Mouse (Mus musculus) MEL (cell line): ENCODE data around the gene Nup210l. TPM values are rescaled to one million over a fixed set of nuclear protein-coding genes. Genes with fewer than 3 reads are reported as not detected.
A peak's percentile ranks its signal among the peaks of the same experiment; 100 is the strongest.

Source experiments
- DNase-seq: peaks from one replicate; pipeline ENCODE4 v3.0.0; 2011; ENCODE audit warnings: low read depth, low spot score
- H3K27ac ChIP-seq: 2 replicates; pipeline ENCODE4 v1.5.1; 2012; ENCODE audit warnings: low read depth, mild to moderate bottlenecking, control low read depth, low read length, moderate library complexity; ENCODE audit not compliant: control insufficient read depth
- H3K27me3 ChIP-seq, 2 experiments: fragments of 150-350 bp in 1 of 2; sonication (generic) in 1 of 2; 2 replicates each; pipeline ENCODE4 v1.6.1; 2012; ENCODE audit warnings: low read length in 2 of 2, mild to moderate bottlenecking in 2 of 2, improper control_type of control experiment in 1 of 2, moderate library complexity in 1 of 2; ENCODE audit not compliant: insufficient read depth in 2 of 2, control insufficient read depth in 1 of 2
- H3K36me3 ChIP-seq, 2 experiments: 2 replicates each; pipeline ENCODE4 v1.6.1; 2012 to 2014; ENCODE audit warnings: low read length in 2 of 2, improper control_type of control experiment in 1 of 2, inconsistent platforms in 1 of 2, mild to moderate bottlenecking in 1 of 2; ENCODE audit not compliant: insufficient read depth in 2 of 2, control insufficient read depth in 1 of 2
- H3K4me1 ChIP-seq, 2 experiments: fragments of 150-350 bp in 1 of 2; sonication (generic) in 1 of 2; 2 replicates each; pipeline ENCODE4 v1.6.1; 2012; ENCODE audit warnings: low read length in 2 of 2, improper control_type of control experiment in 1 of 2, mild to moderate bottlenecking in 1 of 2; ENCODE audit not compliant: insufficient read depth in 2 of 2, control insufficient read depth in 1 of 2
- H3K4me3 ChIP-seq, 2 experiments: fragments of 150-350 bp in 1 of 2; sonication (generic) in 1 of 2; 2 replicates each; pipeline ENCODE4 v1.5.1; 2012; ENCODE audit warnings: low read depth in 2 of 2, low read length in 2 of 2, mild to moderate bottlenecking in 2 of 2, moderate library complexity in 2 of 2, control low read depth in 1 of 2, improper control_type of control experiment in 1 of 2; ENCODE audit not compliant: control insufficient read depth in 1 of 2, insufficient read depth in 1 of 2
- H3K79me2 ChIP-seq: 2 replicates; pipeline ENCODE4 v1.6.1; 2012; ENCODE audit warnings: mild to moderate bottlenecking, low read length, moderate library complexity; ENCODE audit not compliant: control insufficient read depth, poor library complexity, insufficient read depth
- H3K9ac ChIP-seq: 2 replicates; pipeline ENCODE4 v1.6.1; 2012; ENCODE audit warnings: low read depth, mild to moderate bottlenecking, control low read depth, low read length, moderate library complexity; ENCODE audit not compliant: control insufficient read depth, poor library complexity, severe bottlenecking
- H3K9me3 ChIP-seq: fragments of 150-350 bp; sonication (generic); replicated peaks from 2 replicates; pipeline ENCODE4 v1.6.1; 2012; ENCODE audit warnings: mild to moderate bottlenecking, low read length, improper control_type of control experiment, moderate library complexity; ENCODE audit not compliant: insufficient read depth
- BHLHE40 ChIP-seq: IDR thresholded peaks from 2 replicates; pipeline ENCODE4 v1.6.1; 2012; ENCODE audit warnings: low read depth, mild to moderate bottlenecking, inconsistent platforms, low read length, improper control_type of control experiment, borderline replicate concordance
- CHD2 ChIP-seq: IDR thresholded peaks from 2 replicates; pipeline ENCODE4 v1.6.1; 2011; ENCODE audit warnings: low read length, improper control_type of control experiment
- CTCF ChIP-seq, 3 experiments: IDR thresholded peaks in 2 of 3; conservative IDR thresholded peaks in 1 of 3; 2 replicates each; pipeline ENCODE4 v1.5.1; 2011 to 2012; ENCODE audit warnings: low read length in 3 of 3, low read depth in 2 of 3, mild to moderate bottlenecking in 2 of 3, improper control_type of control experiment in 1 of 3, inconsistent platforms in 1 of 3, mixed read lengths in 1 of 3, moderate library complexity in 1 of 3; ENCODE audit not compliant: control insufficient read depth in 1 of 3, insufficient read depth in 1 of 3, poor library complexity in 1 of 3, severe bottlenecking in 1 of 3
- E2F4 ChIP-seq: IDR thresholded peaks from 2 replicates; pipeline ENCODE4 v1.6.1; 2011; ENCODE audit warnings: low read depth, low read length, improper control_type of control experiment, borderline replicate concordance
- ELF1 ChIP-seq: IDR thresholded peaks from 2 replicates; pipeline ENCODE4 v1.6.1; 2014; ENCODE audit warnings: low read depth, mild to moderate bottlenecking, inconsistent platforms, low read length, improper control_type of control experiment, moderate library complexity
- EP300 ChIP-seq, 2 experiments: IDR thresholded peaks; 2 replicates each; pipeline ENCODE4 v1.6.1; 2011; ENCODE audit warnings: improper control_type of control experiment in 2 of 2, low read length in 2 of 2, low read depth in 1 of 2, mild to moderate bottlenecking in 1 of 2
- ETS1 ChIP-seq: IDR thresholded peaks from 2 replicates; pipeline ENCODE4 v1.6.1; 2012; ENCODE audit warnings: low read depth, mild to moderate bottlenecking, inconsistent platforms, low read length, improper control_type of control experiment, moderate library complexity
- GATA1 ChIP-seq: IDR thresholded peaks from 2 replicates; pipeline ENCODE4 v1.6.1; 2011; ENCODE audit warnings: low read depth, low read length, improper control_type of control experiment
- JUND ChIP-seq: IDR thresholded peaks from 2 replicates; pipeline ENCODE4 v1.6.1; 2011; ENCODE audit warnings: low read depth, mild to moderate bottlenecking, improper control_type of control experiment, low read length
- MAFK ChIP-seq: IDR thresholded peaks from 2 replicates; pipeline ENCODE4 v1.6.1; 2011; ENCODE audit warnings: low read depth, mild to moderate bottlenecking, low read length, improper control_type of control experiment, borderline replicate concordance
- MXI1 ChIP-seq: IDR thresholded peaks from 2 replicates; pipeline ENCODE4 v1.6.1; 2011; ENCODE audit warnings: mild to moderate bottlenecking, low read depth, low read length, improper control_type of control experiment
- MYC ChIP-seq: IDR thresholded peaks from 2 replicates; pipeline ENCODE4 v1.6.1; 2011; ENCODE audit warnings: low read depth, mild to moderate bottlenecking, low read length, improper control_type of control experiment, moderate library complexity
- NELFE ChIP-seq: IDR thresholded peaks from 2 replicates; pipeline ENCODE4 v1.6.1; 2011; ENCODE audit warnings: low read depth, low read length, improper control_type of control experiment
- NRF1 ChIP-seq: IDR thresholded peaks from 2 replicates; pipeline ENCODE4 v1.6.1; 2014; ENCODE audit warnings: low read depth, mild to moderate bottlenecking, inconsistent platforms, low read length, improper control_type of control experiment, moderate library complexity; ENCODE audit not compliant: poor library complexity, insufficient read depth, severe bottlenecking
- POLR2AphosphoS2 ChIP-seq: IDR thresholded peaks from 2 replicates; pipeline ENCODE4 v1.6.1; 2011; ENCODE audit warnings: low read length, improper control_type of control experiment
- SIN3A ChIP-seq: IDR thresholded peaks from 2 replicates; pipeline ENCODE4 v1.6.1; 2012; ENCODE audit warnings: low read length, improper control_type of control experiment, inconsistent platforms
- SMC3 ChIP-seq: IDR thresholded peaks from 2 replicates; pipeline ENCODE4 v1.6.1; 2011; ENCODE audit warnings: low read depth, low read length, improper control_type of control experiment
- TAL1 ChIP-seq: IDR thresholded peaks from 2 replicates; pipeline ENCODE4 v1.6.1; 2012; ENCODE audit warnings: mild to moderate bottlenecking, inconsistent platforms, low read length, moderate library complexity, mixed read lengths
- TCF12 ChIP-seq: IDR thresholded peaks from 2 replicates; pipeline ENCODE4 v1.6.1; 2014; ENCODE audit warnings: low read depth, mild to moderate bottlenecking, inconsistent platforms, low read length, improper control_type of control experiment, moderate library complexity
- USF1 ChIP-seq: IDR thresholded peaks from 2 replicates; pipeline ENCODE4 v1.6.1; 2014; ENCODE audit warnings: low read depth, mild to moderate bottlenecking, inconsistent platforms, low read length, improper control_type of control experiment, moderate library complexity
- ZKSCAN1 ChIP-seq: IDR thresholded peaks from 2 replicates; pipeline ENCODE4 v1.6.1; 2012; ENCODE audit warnings: low read depth, mild to moderate bottlenecking, inconsistent platforms, low read length, improper control_type of control experiment, moderate library complexity
- polyA plus RNA-seq, 2 experiments: library from polyadenylated mRNA; stranded (reverse) in 1 of 2; unstranded in 1 of 2; fragments of >175 nt in 1 of 2; fragments of >200 nt in 1 of 2; gene quantifications; 2 replicates each; pipeline versions ENCODE4 v1.2.1 to v1.2.4; 2012; ENCODE audit warnings: low replicate concordance in 2 of 2, low read depth in 1 of 2; ENCODE audit not compliant: insufficient read length in 2 of 2, insufficient read depth in 1 of 2, missing spikeins in 1 of 2
- total RNA-seq: library from RNA; depleted of rRNA; stranded (reverse); fragments of 300-350 nt; gene quantifications from 2 replicates; pipeline ENCODE4 v1.2.3, GENCODE M21; 2012

Gene Nup210l
- total and polyA plus RNA-seq, 3 experiments = 0.54 to 0.65 TPM; not detected in 1

DNA sequence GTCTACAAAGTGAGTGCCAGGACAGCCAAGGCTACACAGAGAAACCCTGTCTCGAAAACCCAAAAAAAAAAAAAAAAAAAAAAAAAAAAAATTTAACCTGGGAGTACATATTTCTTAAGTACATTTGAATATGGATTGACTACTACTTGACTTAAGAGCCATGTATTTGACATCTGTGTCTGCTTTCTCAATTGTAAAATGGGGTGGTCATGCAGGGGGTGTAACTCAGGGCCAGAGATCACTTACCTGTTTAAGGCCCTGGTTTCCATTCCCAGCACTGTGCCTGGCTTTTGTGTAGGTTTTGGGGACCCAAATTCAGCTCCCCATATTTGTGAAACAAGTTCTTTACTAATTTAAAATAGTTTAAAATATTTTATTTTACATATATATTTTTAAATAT, 33.7 kb downstream of the Nup210l start:
- no peak for DNase-seq
- H3K4me1 ChIP-seq = no peaks in the 10 kb centered on the region
- no peaks in the 10 kb centered on the region for H3K36me3 ChIP-seq
- no peak overlapping the region for H3K9ac ChIP-seq
- H3K4me3 ChIP-seq = no peak overlapping the region
- H3K27ac ChIP-seq = no peak overlapping the region
- TF ChIP-seq TCF12 = no peak
- no peak for TF ChIP-seq NELFE
- TF ChIP-seq USF1 = no peak
- no peak for TF ChIP-seq CTCF (IDR thresholded peaks at IDR 0.05 in 2 of 3, conservative IDR thresholded peaks at IDR 0.05 in 1 of 3; ENCODE audit: control insufficient read depth in 1 of 3, insufficient read depth in 1 of 3, low read depth in 2 of 3, low read length in 3 of 3, poor library complexity in 1 of 3, severe bottlenecking in 1 of 3)
- TF ChIP-seq ELF1 = no peak
- no peak for TF ChIP-seq GATA1
- no peak for TF ChIP-seq BHLHE40
- TF ChIP-seq SIN3A = no peak
- no peak for TF ChIP-seq SMC3
- TF ChIP-seq CHD2 = no peak
- TF ChIP-seq NRF1 = no peak
- TF ChIP-seq ZKSCAN1 = no peak
- TF ChIP-seq EP300 (IDR thresholded peaks at IDR 0.05; ENCODE audit: low read depth in 1 of 2, low read length in 2 of 2) = no peak
- TF ChIP-seq POLR2AphosphoS2 = no peak
- no peak for TF ChIP-seq TAL1
- TF ChIP-seq MAFK = no peak
- TF ChIP-seq MYC = no peak
- no peak for TF ChIP-seq MXI1
- TF ChIP-seq ETS1 = no peak
- no peak for TF ChIP-seq JUND
- H3K79me2 ChIP-seq = no peaks in the 10 kb centered on the region
- H3K27me3 ChIP-seq = no peaks in the 10 kb centered on the region
- H3K9me3 ChIP-seq = no peaks in the 10 kb centered on the region

DNA sequence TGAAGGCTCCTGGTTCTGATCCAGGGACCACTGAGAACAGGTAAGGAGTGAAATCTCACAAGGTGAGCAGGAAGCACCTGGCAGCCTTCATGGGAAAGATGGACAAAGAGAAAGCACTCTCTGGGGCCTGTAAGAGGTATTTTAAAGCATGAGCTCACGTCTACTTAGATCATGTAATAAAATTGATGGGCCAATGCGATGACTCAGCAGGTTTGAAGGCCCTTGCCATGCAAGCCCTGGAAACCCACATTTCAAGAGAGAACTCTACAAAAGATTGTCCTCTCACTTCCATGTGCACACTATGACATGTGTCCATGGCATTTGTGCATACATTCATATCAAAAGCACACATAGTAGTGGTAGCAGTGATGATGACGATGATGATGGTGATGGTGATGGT, 36.0 kb downstream of the Nup210l start:
- H3K4me1 ChIP-seq = no peaks in the 10 kb centered on the region
- no peaks in the 10 kb centered on the region for H3K27me3 ChIP-seq
- no peaks in the 10 kb centered on the region for H3K36me3 ChIP-seq
- no peak for DNase-seq
- no peaks in the 10 kb centered on the region for H3K9me3 ChIP-seq
- no peaks in the 10 kb centered on the region for H3K79me2 ChIP-seq
- TF ChIP-seq MAFK = peak; percentile 82
- TF ChIP-seq E2F4 = no peak
- TF ChIP-seq, all 39 proteins: peak for 1
- Histone ChIP-seq H3K4me3 (no peak overlapping the region), H3K9ac (no peak overlapping the region), H3K27ac (no peak overlapping the region)
